Mouse (Mus musculus) ES-Bruce4 (cell line): Measurements from ENCODE around the gene Rapgefl1. TPM values are rescaled to one million over a fixed set of nuclear protein-coding genes. Genes with fewer than 3 reads are reported as not detected.

ENCODE experiments used
- H3K27ac ChIP-seq: 2 replicates; pipeline ENCODE4 v1.5.1; 2012; ENCODE audit warnings: low read length, inconsistent platforms; ENCODE audit not compliant: insufficient read depth
- H3K27me3 ChIP-seq: 2 replicates; pipeline ENCODE4 v1.6.1; 2012; ENCODE audit warnings: mild to moderate bottlenecking, low read length, inconsistent platforms; ENCODE audit not compliant: control insufficient read depth, poor library complexity, insufficient read depth, severe bottlenecking
- H3K36me3 ChIP-seq: 2 replicates; pipeline ENCODE4 v1.6.1; 2012; ENCODE audit warnings: inconsistent platforms, mild to moderate bottlenecking, low read length, moderate library complexity; ENCODE audit not compliant: control insufficient read depth, poor library complexity, insufficient read depth, severe bottlenecking
- H3K4me1 ChIP-seq: one replicate; pipeline ENCODE4 v1.8.1; 2011; ENCODE audit warnings: low read length; ENCODE audit not compliant: control insufficient read depth, insufficient read depth
- H3K4me3 ChIP-seq: 2 replicates; pipeline ENCODE4 v1.5.1; 2011; ENCODE audit warnings: low read depth, mild to moderate bottlenecking, low read length
- H3K9ac ChIP-seq: 2 replicates; pipeline ENCODE4 v1.6.1; 2012; ENCODE audit warnings: low read depth, mild to moderate bottlenecking, inconsistent platforms; ENCODE audit not compliant: poor library complexity, severe bottlenecking
- H3K9me3 ChIP-seq: replicated peaks from 2 replicates; pipeline ENCODE4 v1.6.1; 2012; ENCODE audit warnings: mild to moderate bottlenecking, low read length, inconsistent platforms; ENCODE audit not compliant: control insufficient read depth, poor library complexity, insufficient read depth, severe bottlenecking
- CTCF ChIP-seq: IDR thresholded peaks from one replicate; pipeline ENCODE4 v1.8.1; 2011; ENCODE audit warnings: low read depth, low read length
- EP300 ChIP-seq: IDR thresholded peaks from 2 replicates; pipeline ENCODE4 v1.6.1; 2011; ENCODE audit warnings: low read depth, low read length; ENCODE audit not compliant: insufficient read depth
- POLR2A ChIP-seq: IDR thresholded peaks from one replicate; pipeline ENCODE4 v1.8.1; 2011; ENCODE audit warnings: low read length; ENCODE audit not compliant: insufficient read depth
- polyA plus RNA-seq: library from polyadenylated mRNA; stranded (reverse); fragments of >200 nt; gene quantifications from 2 replicates; pipeline ENCODE4 v1.2.4, GENCODE M21; 2011; ENCODE audit warnings: low read depth; ENCODE audit not compliant: missing spikeins, insufficient read depth, insufficient read length

Gene Rapgefl1
- polyA plus RNA-seq, 1 experiment: 3.5 TPM

DNA sequence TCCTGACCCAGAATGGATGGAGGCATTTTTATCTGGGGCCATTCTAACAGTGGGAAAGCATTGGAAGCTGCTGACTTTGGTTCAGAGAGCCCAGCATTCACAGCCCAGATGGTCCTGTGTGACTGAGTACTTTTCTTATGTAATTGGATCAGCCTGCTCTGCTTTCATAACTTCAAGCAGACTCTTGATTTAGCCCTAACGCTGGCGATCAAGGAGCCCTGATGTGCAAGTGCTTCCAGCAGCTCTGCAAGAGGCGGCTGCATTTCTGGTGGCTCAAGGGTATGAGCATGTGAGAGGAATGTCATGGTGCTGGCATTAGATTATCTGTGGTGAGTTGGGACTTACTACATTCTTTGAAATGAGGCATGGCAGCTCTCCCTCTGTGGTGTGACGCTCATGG, 35.5 kb downstream of the Rapgefl1 start:
- Histone ChIP-seq H3K9ac (no peak overlapping the region), H3K36me3 (peaks cover 11% of the 10 kb centered on the region), H3K4me3 (no peak overlapping the region), H3K27me3 (no peaks in the 10 kb centered on the region), H3K9me3 (no peaks in the 10 kb centered on the region), H3K4me1 (no peaks in the 10 kb centered on the region), H3K27ac (no peak overlapping the region)
- TF ChIP-seq CTCF (no peak), POLR2A (no peak), EP300 (no peak)

DNA sequence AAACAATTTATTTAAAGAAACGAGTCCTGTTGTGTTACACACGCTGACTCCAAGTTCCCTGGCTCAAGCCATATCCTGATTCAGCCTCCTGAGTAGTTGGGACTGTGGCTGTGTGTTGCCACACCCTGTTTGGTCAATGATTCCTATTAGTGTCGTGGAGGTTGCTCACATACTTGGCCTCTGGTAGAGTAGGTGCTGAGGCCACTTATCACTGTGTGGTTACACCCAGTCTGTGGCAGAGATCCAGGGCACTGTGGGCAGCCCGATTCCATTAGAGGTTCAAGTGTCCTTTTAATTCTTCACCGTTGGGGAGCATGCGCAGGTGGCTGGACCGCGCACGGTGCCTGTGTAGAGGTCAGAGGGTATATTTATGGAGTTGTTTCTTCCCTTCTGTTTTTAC, 37.3 kb downstream of the Rapgefl1 start:
- Histone ChIP-seq H3K4me1 (no peaks in the 10 kb centered on the region), H3K9ac (no peak overlapping the region), H3K36me3 (peaks cover 6% of the 10 kb centered on the region; the same call in 1 of the 2 replicates), H3K27ac (no peak overlapping the region), H3K4me3 (no peak overlapping the region), H3K9me3 (no peaks in the 10 kb centered on the region), H3K27me3 (no peaks in the 10 kb centered on the region)
- TF ChIP-seq CTCF: no peak
- TF ChIP-seq EP300: no peak
- TF ChIP-seq POLR2A: no peak

- Histone ChIP-seq H3K9ac (no peak overlapping the region), H3K4me1 (no peaks in the 10 kb centered on the region), H3K27me3 (no peaks in the 10 kb centered on the region), H3K27ac (no peak overlapping the region), H3K36me3 (no peaks in the 10 kb centered on the region), H3K4me3 (no peak overlapping the region), H3K9me3 (no peaks in the 10 kb centered on the region)
- TF ChIP-seq CTCF (no peak), POLR2A (no peak), EP300 (no peak)
Observed at GRCm38 (mm10) chr11:98877001-98877400, 40.4 kb downstream of the Rapgefl1 start.

GRCm38 (mm10) chr11:98887703-98888102, 51.1 kb downstream of the Rapgefl1 start:
- TF ChIP-seq EP300 (no peak), CTCF (no peak), POLR2A (no peak)
- Histone ChIP-seq H3K4me1 (no peaks in the 10 kb centered on the region), H3K27me3 (no peaks in the 10 kb centered on the region), H3K27ac (no peak overlapping the region), H3K9ac (no peak overlapping the region), H3K4me3 (no peak overlapping the region), H3K36me3 (peaks cover 24% of the 10 kb centered on the region), H3K9me3 (no peaks in the 10 kb centered on the region)

DNA sequence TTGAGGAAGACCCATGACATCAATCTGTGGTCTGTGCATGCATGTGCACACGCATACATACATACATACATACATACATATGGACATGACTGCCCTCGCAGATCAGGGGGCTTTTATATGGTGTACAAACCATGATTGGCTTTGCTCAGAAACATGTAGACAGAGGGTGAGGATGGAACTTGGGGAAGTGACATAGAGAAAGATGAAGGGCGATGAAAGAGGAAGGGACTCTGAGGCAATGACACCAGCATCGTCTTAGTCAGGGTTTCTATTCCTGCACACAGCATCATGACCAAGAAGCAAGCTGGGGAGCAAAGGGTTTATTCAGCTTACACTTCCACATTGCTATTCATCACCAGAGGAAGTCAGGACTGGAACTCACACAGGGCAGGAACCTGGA, 52.5 kb downstream of the Rapgefl1 start:
- Histone ChIP-seq H3K4me3 (no peak overlapping the region), H3K9me3 (no peaks in the 10 kb centered on the region), H3K9ac (no peak overlapping the region), H3K27me3 (no peaks in the 10 kb centered on the region), H3K4me1 (no peaks in the 10 kb centered on the region), H3K27ac (no peak overlapping the region), H3K36me3 (peaks cover 30% of the 10 kb centered on the region)
- TF ChIP-seq POLR2A (no peak), CTCF (no peak), EP300 (no peak)

DNA sequence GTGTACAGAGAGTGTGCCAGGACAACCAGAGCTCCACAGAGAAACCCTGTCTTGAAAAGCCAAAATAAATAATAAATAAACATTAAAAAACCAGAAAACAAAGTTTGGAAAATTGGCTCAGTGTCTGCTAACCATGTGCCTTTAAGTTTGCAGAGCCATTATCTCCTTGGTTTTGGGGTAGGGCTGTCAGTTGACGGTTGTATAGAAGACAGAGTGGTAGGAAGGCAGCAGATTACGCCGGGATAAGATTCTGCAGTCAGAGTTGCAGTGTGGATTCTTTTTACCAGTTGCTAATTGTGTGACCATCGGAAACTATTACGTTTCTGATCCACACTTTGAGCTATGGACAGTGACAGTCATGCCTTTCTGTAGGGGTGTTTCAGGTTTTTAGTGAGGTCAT, 53.4 kb downstream of the Rapgefl1 start:
- no peaks in the 10 kb centered on the region for H3K9me3 ChIP-seq
- H3K27me3 ChIP-seq: no peaks in the 10 kb centered on the region
- H3K36me3 ChIP-seq: peaks cover 27% of the 10 kb centered on the region
- no peak overlapping the region for H3K9ac ChIP-seq
- H3K27ac ChIP-seq: no peak overlapping the region
- no peak for TF ChIP-seq EP300
- no peak for TF ChIP-seq POLR2A
- no peak for TF ChIP-seq CTCF
- no peak overlapping the region for H3K4me3 ChIP-seq
- no peaks in the 10 kb centered on the region for H3K4me1 ChIP-seq
